Mouse (Mus musculus): ENCODE data around the gene Smoc1. TPM values are rescaled to one million over a fixed set of nuclear protein-coding genes. Genes with fewer than 3 reads are reported as not detected.

Gene Smoc1
- total RNA-seq, 2 experiments from 2014 or later, result 5.9 to 8.2 TPM

- intact Hi-C loops (cut with DNase I), result no loop called here
- no peak for DNase-seq
Observed at GRCm38 (mm10) chr12:81019280-81019935, 7.2 kb upstream of the Smoc1 start.

GRCm38 (mm10) chr12:81024407-81024806 lies 2.2 kb upstream of the Smoc1 start:
- no peak for DNase-seq
- intact Hi-C loops (cut with DNase I), result no loop called here

- intact Hi-C loops (cut with DNase I), result no loop called here
- DNase-seq, result no peak
Observed at GRCm38 (mm10) chr12:81024993-81025392, 1.6 kb upstream of the Smoc1 start.

GRCm38 (mm10) chr12:81026995-81027942 lies 661 bp downstream of the Smoc1 start:
- intact Hi-C loops (cut with DNase I), result no loop called here
- peak in 1 of 2 experiments; percentile 8 for DNase-seq

- DNase-seq, result no peak
- intact Hi-C loops (cut with DNase I), result no loop called here
Observed at GRCm38 (mm10) chr12:81028291-81028920, 1.8 kb downstream of the Smoc1 start.

GRCm38 (mm10) chr12:81029731-81030130 lies 3.1 kb downstream of the Smoc1 start:
- intact Hi-C loops (cut with DNase I), result no loop called here
- no peak for DNase-seq

- DNase-seq, result no peak
- intact Hi-C loops (cut with DNase I), result no loop called here
Observed at GRCm38 (mm10) chr12:81031579-81031978, 5.0 kb downstream of the Smoc1 start.

GRCm38 (mm10) chr12:81033389-81034041 lies 6.9 kb downstream of the Smoc1 start:
- intact Hi-C loops (cut with DNase I), result no loop called here
- DNase-seq, result no peak

GRCm38 (mm10) chr12:81034042-81034417 lies 7.4 kb downstream of the Smoc1 start:
- intact Hi-C loops (cut with DNase I), result no loop called here
- DNase-seq, result no peak

GRCm38 (mm10) chr12:81035850-81036249 lies 9.2 kb downstream of the Smoc1 start:
- DNase-seq, result no peak
- intact Hi-C loops (cut with DNase I), result no loop called here

- intact Hi-C loops (cut with DNase I), result no loop called here
- no peak for DNase-seq
Observed at GRCm38 (mm10) chr12:81043616-81044015, 17.0 kb downstream of the Smoc1 start.

GRCm38 (mm10) chr12:81046926-81047325 lies 20.3 kb downstream of the Smoc1 start:
- intact Hi-C loops (cut with DNase I), result no loop called here
- DNase-seq, result no peak

- intact Hi-C loops (cut with DNase I), result no loop called here
Observed at GRCm38 (mm10) chr12:81049661-81050060, 23.1 kb downstream of the Smoc1 start.

GRCm38 (mm10) chr12:81055000-81055705 lies 28.5 kb downstream of the Smoc1 start:
- intact Hi-C loops (cut with DNase I), result no loop called here
- DNase-seq, result no peak

More at GRCm38 (mm10) chr12:81049661-81050060, 23.1 kb downstream of the Smoc1 start:
- DNase-seq, result no peak

- intact Hi-C loops (cut with DNase I), result no loop called here
- no peak for DNase-seq
Observed at GRCm38 (mm10) chr12:81055811-81056210, 29.2 kb downstream of the Smoc1 start.

- intact Hi-C loops (cut with DNase I), result no loop called here
- no peak for DNase-seq
Observed at GRCm38 (mm10) chr12:81057619-81058018, 31.0 kb downstream of the Smoc1 start.

- intact Hi-C loops (cut with DNase I), result no loop called here
- DNase-seq, result no peak
Observed at GRCm38 (mm10) chr12:81058561-81058960, 32.0 kb downstream of the Smoc1 start.

GRCm38 (mm10) chr12:81061831-81062361 lies 35.3 kb downstream of the Smoc1 start:
- no peak for DNase-seq
- intact Hi-C loops (cut with DNase I), result no loop called here

GRCm38 (mm10) chr12:81063336-81063955 lies 36.8 kb downstream of the Smoc1 start:
- intact Hi-C loops (cut with DNase I), result no loop called here

More at GRCm38 (mm10) chr12:81063336-81063955, 36.8 kb downstream of the Smoc1 start:
- DNase-seq, result no peak

All from heart, postnatal 36 days (tissue).